Comparison of ENCODE assay signal across 8 mouse cellular contexts in genomic region chr5:110770448-110771158, GRCm38 (mm10). TPM values are rescaled to one million over a fixed set of nuclear protein-coding genes. Genes with fewer than 3 reads are reported as not detected.
DNase-seq lines count a peak whose midpoint lies in the region; ATAC-seq and TF ChIP-seq lines count a peak whose summit lies in the region.

Gene Ep400, minus strand, starts transcription at chr5:110770717.

- H3K27me3 ChIP-seq in kidney, embryonic 14.5 days (ENCODE audit: control insufficient read depth, insufficient read depth, low read length), result no peaks in the 10 kb centered on the region
- no peaks in the 10 kb centered on the region for H3K27me3 ChIP-seq in limb, embryonic 15.5 days

- TF ChIP-seq CTCF in bone marrow macrophage, adult 2 months (IDR thresholded peaks at IDR 0.05; ENCODE audit: low read depth, low read length), result 0 out of 2 replicates have a peak, but pooled peaks have one; percentile 20
- peak; percentile 66 for TF ChIP-seq CTCF in embryonic fibroblast, embryonic 13.5 days (IDR thresholded peaks at IDR 0.05; ENCODE audit: borderline replicate concordance, insufficient read depth, low read length)

- ATAC-seq in kidney, embryonic 14.5 days (ENCODE audit: low FRiP score, low TSS enrichment), result peak; percentile 98
- peak; percentile 98 for ATAC-seq in limb, embryonic 15.5 days (ENCODE audit: insufficient number of reproducible peaks, low FRiP score, low TSS enrichment, low read depth)

- peak within 1 kb of the TSS; percentile 88 for H3K27ac ChIP-seq in bone marrow macrophage, adult 2 months (ENCODE audit: insufficient read depth, low read depth, low read length)
- H3K27ac ChIP-seq in embryonic fibroblast, embryonic 13.5 days (ENCODE audit: insufficient read depth, low read length), result peak within 1 kb of the TSS; percentile 79
- H3K27ac ChIP-seq in kidney, embryonic 14.5 days (ENCODE audit: low read depth, low read length), result peak within 1 kb of the TSS; percentile 98
- H3K27ac ChIP-seq in limb, embryonic 15.5 days, result peak within 1 kb of the TSS; percentile 95

- peaks cover 24% of the 10 kb centered on the region for H3K36me3 ChIP-seq in kidney, embryonic 14.5 days (ENCODE audit: control insufficient read depth, insufficient read depth, low read length)
- H3K36me3 ChIP-seq in limb, embryonic 15.5 days, result peaks cover 31% of the 10 kb centered on the region

- peak within 1 kb of the TSS; percentile 58 for H3K4me2 ChIP-seq in kidney, embryonic 14.5 days (replicated peaks; ENCODE audit: low read depth, low read length)
- peak within 1 kb of the TSS; percentile 60 for H3K4me2 ChIP-seq in limb, embryonic 15.5 days

- DNase-seq in A20 (ENCODE audit: low read depth, low spot score), result peak; percentile 100
- peak; percentile 99 for DNase-seq in heart, adult 9 months (ENCODE audit: low spot score in 2 of 2)
- DNase-seq in monocyte, adult 2 months (ENCODE audit: low read depth in 1 of 2, low spot score in 2 of 2), result peak; percentile 99 to 100
- peak; percentile 99 to 100 for DNase-seq in spleen, postnatal 36 days (ENCODE audit: low spot score in 2 of 2)

- peak within 1 kb of the TSS; percentile 93 for H3K4me3 ChIP-seq in bone marrow macrophage, adult 2 months (ENCODE audit: insufficient read depth, low read length)
- peak within 1 kb of the TSS; percentile 93 for H3K4me3 ChIP-seq in embryonic fibroblast, embryonic 13.5 days (ENCODE audit: insufficient read depth, low read length)
- peak within 1 kb of the TSS; percentile 96 for H3K4me3 ChIP-seq in kidney, embryonic 14.5 days (ENCODE audit: low read length)
- H3K4me3 ChIP-seq in limb, embryonic 15.5 days, result peak within 1 kb of the TSS; percentile 95

- peak within 1 kb of the TSS; percentile 92 for H3K9ac ChIP-seq in kidney, embryonic 14.5 days (ENCODE audit: low read depth, low read length)
- peak within 1 kb of the TSS; percentile 85 for H3K9ac ChIP-seq in limb, embryonic 15.5 days

- peaks cover 8% of the 10 kb centered on the region for H3K4me1 ChIP-seq in bone marrow macrophage, adult 2 months (ENCODE audit: control insufficient read depth, insufficient read depth, low read length)
- H3K4me1 ChIP-seq in embryonic fibroblast, embryonic 13.5 days (ENCODE audit: control insufficient read depth, insufficient read depth, low read length), result peaks cover 3% of the 10 kb centered on the region; the same call in 1 of the 2 replicates
- H3K4me1 ChIP-seq in kidney, embryonic 14.5 days (ENCODE audit: control insufficient read depth, insufficient read depth, low read length), result peaks cover 11% of the 10 kb centered on the region
- peaks cover 14% of the 10 kb centered on the region for H3K4me1 ChIP-seq in limb, embryonic 15.5 days

- TF ChIP-seq POLR2A in bone marrow macrophage, adult 2 months (IDR thresholded peaks at IDR 0.05; ENCODE audit: borderline replicate concordance, low read depth, low read length), result no peak
- TF ChIP-seq POLR2A in embryonic fibroblast, embryonic 13.5 days (IDR thresholded peaks at IDR 0.05; ENCODE audit: low read depth, low read length), result peak; percentile 92

- H3K9me3 ChIP-seq in kidney, embryonic 14.5 days (ENCODE audit: control insufficient read depth, low read length), result no peaks in the 10 kb centered on the region
- no peaks in the 10 kb centered on the region for H3K9me3 ChIP-seq in limb, embryonic 15.5 days

- under 1% methylated on average over 83 of the region's 83 CpGs for WGBS in kidney, embryonic 14.5 days
- under 1% methylated on average over 77 of the region's 83 CpGs for WGBS in limb, embryonic 15.5 days

RNA-seq across cellular contexts. Expression of gene Ep400, which starts in this region (rescaled TPM):
- polyA plus RNA-seq in bone marrow macrophage, adult 2 months (2012; ENCODE audit: insufficient read depth, insufficient read length, missing spikeins), result 27.9 and 31.5 TPM in 2 replicates
- polyA plus RNA-seq in embryonic fibroblast, embryonic 13.5 days (2011; ENCODE audit: insufficient read length, low read depth, missing spikeins), result 47.4 and 53.1 TPM in 2 replicates
- 30.7 and 56.3 TPM in 2 replicates for polyA plus RNA-seq in kidney, embryonic 14.5 days (2014; fragmentation: Nextera tagmentation; extraction: Ambion mirVana)
- polyA plus RNA-seq in limb, embryonic 15.5 days (2015; fragmentation: Nextera tagmentation; extraction: Ambion mirVana), result 39.1 and 44.4 TPM in 2 replicates

Comparison
In these comparisons a context has a peak if more than half of its experiments do, and no peak if none do; other contexts are left out.
1. Peak in every context shown above with its lines: DNase-seq, ATAC-seq, H3K4me3 ChIP-seq and H3K27ac ChIP-seq.